Comparison of ENCODE assay signal across 23 mouse cellular contexts in genomic region chr11:115609576-115609975, GRCm38 (mm10). TPM values are rescaled to one million over a fixed set of nuclear protein-coding genes. Genes with fewer than 3 reads are reported as not detected.
DNase-seq lines count a peak whose midpoint lies in the region; ATAC-seq and TF ChIP-seq lines count a peak whose summit lies in the region.
"Had no signal": no experiment of that assay in that cellular context is flagged by ENCODE, and none has a peak within 500 bp of the region (broad histone marks: within the 10 kb centered on the region; RNA-seq: fewer than 3 reads in every experiment).

No protein-coding gene starts in this region.

- no peak for ATAC-seq in kidney, postnatal 0 days (replicated peaks; ENCODE audit: low FRiP score, low read depth)
- no peak for ATAC-seq in neural tube, embryonic 12.5 days (ENCODE audit: low FRiP score, low read depth)
- ATAC-seq: forebrain, embryonic 13.5 days; forebrain, embryonic 16.5 days; hindbrain, embryonic 16.5 days; inflammation-experienced regulatory T-cells, adult 6 months; intestine, embryonic 16.5 days; Patski had no signal

- no peak for TF ChIP-seq EP300 in heart, adult 2 months (IDR thresholded peaks at IDR 0.05; ENCODE audit: insufficient read depth, low read depth, low read length)

- no peak for TF ChIP-seq CTCF in heart, adult 2 months (IDR thresholded peaks at IDR 0.05)
- TF ChIP-seq CTCF in kidney, postnatal 0 days (IDR thresholded peaks at IDR 0.05; ENCODE audit: low read depth) = no peak

- H3K9me3 ChIP-seq in kidney, postnatal 0 days (replicated peaks; ENCODE audit: low read length) = no peaks in the 10 kb centered on the region
- H3K9me3 ChIP-seq in neural tube, embryonic 12.5 days = no peaks in the 10 kb centered on the region
- H3K9me3 ChIP-seq: forebrain, embryonic 10.5 days; forebrain, embryonic 13.5 days; heart, embryonic 13.5 days; hindbrain, embryonic 13.5 days had no signal

- no peak overlapping the region for H3K4me3 ChIP-seq in heart, adult 2 months
- H3K4me3 ChIP-seq in kidney, postnatal 0 days (replicated peaks; ENCODE audit: low read depth, low read length) = no peak overlapping the region
- H3K4me3 ChIP-seq in neural tube, embryonic 12.5 days = no peak overlapping the region
- H3K4me3 ChIP-seq: forebrain, embryonic 10.5 days; forebrain, embryonic 13.5 days; heart, embryonic 13.5 days; hindbrain, embryonic 13.5 days had no signal

- no peak overlapping the region for H3K27ac ChIP-seq in heart, adult 2 months
- H3K27ac ChIP-seq in kidney, postnatal 0 days = 0 out of 2 replicates have a peak overlapping the region, but pooled peaks have one; percentile 13
- H3K27ac ChIP-seq in neural tube, embryonic 12.5 days = no peak overlapping the region
- H3K27ac ChIP-seq: forebrain, embryonic 10.5 days; forebrain, embryonic 13.5 days; heart, embryonic 13.5 days; hindbrain, embryonic 13.5 days had no signal

- no peaks in the 10 kb centered on the region; the same call in 1 of the 2 replicates for H3K36me3 ChIP-seq in heart, adult 2 months (ENCODE audit: control insufficient read depth, insufficient read depth, low read length)
- H3K36me3 ChIP-seq in kidney, postnatal 0 days (ENCODE audit: insufficient read depth, low read length) = peaks cover 32% of the 10 kb centered on the region
- peaks cover 48% of the 10 kb centered on the region for H3K36me3 ChIP-seq in neural tube, embryonic 12.5 days

- intact Hi-C loops in heart, adult 2 months (cut with DNase I) = no loop called here

- no peaks in the 10 kb centered on the region for H3K27me3 ChIP-seq in heart, adult 2 months (ENCODE audit: control insufficient read depth, insufficient read depth, low read length)
- no peaks in the 10 kb centered on the region for H3K27me3 ChIP-seq in kidney, postnatal 0 days (ENCODE audit: insufficient read depth, low read length)
- H3K27me3 ChIP-seq in neural tube, embryonic 12.5 days (replicated peaks) = no peaks in the 10 kb centered on the region
- H3K27me3 ChIP-seq: heart, embryonic 13.5 days; Patski had no signal

- no peak for TF ChIP-seq POLR2A in heart, adult 2 months (IDR thresholded peaks at IDR 0.05; ENCODE audit: insufficient read depth, low read depth, low read length)

- no peak overlapping the region for H3K9ac ChIP-seq in heart, adult 2 months (ENCODE audit: low read depth, low read length)
- no peak overlapping the region for H3K9ac ChIP-seq in kidney, postnatal 0 days (ENCODE audit: low read depth, low read length)
- 0 out of 2 replicates have a peak overlapping the region, but pooled peaks have one; percentile 17 for H3K9ac ChIP-seq in neural tube, embryonic 12.5 days
- H3K9ac ChIP-seq: forebrain, embryonic 13.5 days; heart, embryonic 13.5 days had no signal

- H3K4me1 ChIP-seq in heart, adult 2 months (ENCODE audit: control insufficient read depth, insufficient read depth, low read length) = peaks cover 7% of the 10 kb centered on the region
- peaks cover 21% of the 10 kb centered on the region; the same call in 1 of the 2 replicates for H3K4me1 ChIP-seq in kidney, postnatal 0 days (replicated peaks; ENCODE audit: insufficient read depth, low read length)
- H3K4me1 ChIP-seq in neural tube, embryonic 12.5 days = peaks cover 24% of the 10 kb centered on the region

- H3K79me2 ChIP-seq in heart, adult 2 months (replicated peaks; ENCODE audit: control insufficient read depth, insufficient read depth, low read length) = peaks cover under 1% of the 10 kb centered on the region; the same call in 1 of the 2 replicates

- WGBS in heart, adult 2 months = 70% methylated on average over 3 of the region's 3 CpGs
- WGBS in kidney, postnatal 0 days = 81% methylated on average over 3 of the region's 3 CpGs
- 78% methylated on average over 3 of the region's 3 CpGs for WGBS in neural tube, embryonic 12.5 days

- DNase-seq in heart, adult 11 months = peak; percentile 91
- DNase-seq in heart, adult 2 months = no peak
- DNase-seq in kidney, postnatal 0 days (ENCODE audit: low spot score) = no peak
- DNase-seq in kidney, postnatal 4 days = no peak
- no peak for DNase-seq in neural tube, embryonic 10.5 days (ENCODE audit: extremely low spot score, low spot score)
- no peak for DNase-seq in adrenal gland, adult 2 months
- DNase-seq: adrenal gland, postnatal 14 days; B cell, adult 2 months; cerebellum, adult 11 months; cerebellum, adult 8-10 months; gastrocnemius, postnatal 10 days; gastrocnemius, postnatal 36 days; heart, postnatal 14 days had no signal

- no peak overlapping the region for H3K4me2 ChIP-seq in kidney, postnatal 0 days (ENCODE audit: low read length)
- H3K4me2 ChIP-seq in neural tube, embryonic 12.5 days (replicated peaks) = no peak overlapping the region
- H3K4me2 ChIP-seq: forebrain, embryonic 13.5 days; heart, embryonic 13.5 days; hindbrain, embryonic 13.5 days had no signal

RNA-seq across cellular contexts. Expression of gene Mif4gd, which starts 3.2 kb away (rescaled TPM):
- total RNA-seq in heart, adult 2 months (2021) = 10 to 100 TPM; 51.3 to 54.7 TPM
- polyA plus RNA-seq in heart, adult 2 months (2012; rRNA removed) = 94.0 and 123 TPM in 2 replicates
- polyA plus RNA-seq in kidney, postnatal 0 days (2015; fragmentation: Nextera tagmentation; extraction: Ambion mirVana) = 57.3 and 61.6 TPM in 2 replicates
- polyA plus RNA-seq in neural tube, embryonic 12.5 days (2016; fragmentation: Nextera tagmentation; extraction: Ambion mirVana) = 11.6 and 12.5 TPM in 2 replicates
- 100 to 1,000 TPM in 1 of 2 experiments, 10 to 100 TPM in 1; 92.5 to 170 TPM for total RNA-seq in adrenal gland, adult 2 months (2021)
- polyA plus RNA-seq in adrenal gland, adult 2 months (2012; rRNA removed) = 182 and 243 TPM in 2 replicates

RNA-seq across cellular contexts. Expression of gene Gga3, which starts 5.7 kb away (rescaled TPM):
- total RNA-seq in heart, adult 2 months (2021) = 10 to 100 TPM; 16.5 to 20.3 TPM
- polyA plus RNA-seq in heart, adult 2 months (2012; rRNA removed) = 15.4 and 17.1 TPM in 2 replicates
- polyA plus RNA-seq in kidney, postnatal 0 days (2015; fragmentation: Nextera tagmentation; extraction: Ambion mirVana) = 10.8 and 11.1 TPM in 2 replicates
- polyA plus RNA-seq in neural tube, embryonic 12.5 days (2016; fragmentation: Nextera tagmentation; extraction: Ambion mirVana) = 33.7 and 38.5 TPM in 2 replicates
- 10 to 100 TPM; 21.8 to 38.7 TPM for total RNA-seq in adrenal gland, adult 2 months (2021)
- 22.6 and 38.9 TPM in 2 replicates for polyA plus RNA-seq in adrenal gland, adult 2 months (2012; rRNA removed)

RNA-seq across cellular contexts. Expression of gene Mrps7, which starts 5.9 kb away (rescaled TPM):
- total RNA-seq in heart, adult 2 months (2021) = 10 to 100 TPM; 74.6 to 80.1 TPM
- polyA plus RNA-seq in heart, adult 2 months (2012; rRNA removed) = 33.9 and 40.2 TPM in 2 replicates
- 92.9 and 93.7 TPM in 2 replicates for polyA plus RNA-seq in kidney, postnatal 0 days (2015; fragmentation: Nextera tagmentation; extraction: Ambion mirVana)
- polyA plus RNA-seq in neural tube, embryonic 12.5 days (2016; fragmentation: Nextera tagmentation; extraction: Ambion mirVana) = 85.2 and 90.2 TPM in 2 replicates
- 100 to 1,000 TPM in 1 of 2 experiments, 10 to 100 TPM in 1; 99.9 to 121 TPM for total RNA-seq in adrenal gland, adult 2 months (2021)
- 31.8 and 33.5 TPM in 2 replicates for polyA plus RNA-seq in adrenal gland, adult 2 months (2012; rRNA removed)

RNA-seq across cellular contexts. Expression of gene Slc25a19, which starts 18.5 kb away (rescaled TPM):
- total RNA-seq in heart, adult 2 months (2021) = 10 to 100 TPM; 32.9 to 40.7 TPM
- 97.1 and 106 TPM in 2 replicates for polyA plus RNA-seq in heart, adult 2 months (2012; rRNA removed)
- 49.7 and 57.9 TPM in 2 replicates for polyA plus RNA-seq in kidney, postnatal 0 days (2015; fragmentation: Nextera tagmentation; extraction: Ambion mirVana)
- 27.5 and 28.2 TPM in 2 replicates for polyA plus RNA-seq in neural tube, embryonic 12.5 days (2016; fragmentation: Nextera tagmentation; extraction: Ambion mirVana)
- total RNA-seq in adrenal gland, adult 2 months (2021) = 100 to 1,000 TPM; 117 to 132 TPM
- 156 and 170 TPM in 2 replicates for polyA plus RNA-seq in adrenal gland, adult 2 months (2012; rRNA removed)

RNA-seq across cellular contexts. Expression of gene Nup85, which starts 45.3 kb away (rescaled TPM):
- total RNA-seq in heart, adult 2 months (2021) = 10 to 100 TPM; 19.8 to 20.2 TPM
- polyA plus RNA-seq in heart, adult 2 months (2012; rRNA removed) = 28.0 and 44.1 TPM in 2 replicates
- 74.6 and 94.9 TPM in 2 replicates for polyA plus RNA-seq in kidney, postnatal 0 days (2015; fragmentation: Nextera tagmentation; extraction: Ambion mirVana)
- polyA plus RNA-seq in neural tube, embryonic 12.5 days (2016; fragmentation: Nextera tagmentation; extraction: Ambion mirVana) = 141 and 143 TPM in 2 replicates
- total RNA-seq in adrenal gland, adult 2 months (2021) = 10 to 100 TPM; 32.5 to 46.0 TPM
- 24.7 and 28.9 TPM in 2 replicates for polyA plus RNA-seq in adrenal gland, adult 2 months (2012; rRNA removed)
